Mouse (Mus musculus): ENCODE measurements around the gene Ccdc124.

DNA sequence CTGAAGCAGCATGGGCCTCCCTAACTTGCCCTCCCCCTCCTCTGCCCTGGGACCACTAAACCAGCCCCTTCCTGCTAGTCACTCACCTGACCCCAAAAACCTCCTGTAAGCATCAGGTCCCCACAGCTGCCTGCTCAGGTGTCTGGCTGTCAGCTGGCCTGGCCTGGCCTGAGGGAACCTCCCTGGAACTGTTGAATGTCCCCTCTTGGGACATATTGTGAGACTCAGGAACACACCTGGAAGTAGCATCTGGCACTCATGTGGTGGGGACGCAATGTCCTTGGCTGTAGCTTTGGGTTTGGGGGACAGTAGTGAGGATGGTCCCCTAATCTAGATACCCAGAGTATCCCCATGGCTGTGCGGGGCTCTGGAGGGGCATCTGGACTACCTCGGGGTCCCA lies 39.7 kb downstream of the Ccdc124 start:
- no peak for TF ChIP-seq POLR2A (IDR thresholded peaks at IDR 0.05; ENCODE audit: borderline replicate concordance, extremely low read depth, insufficient read depth, insufficient read length, poor library complexity, severe bottlenecking)
- TF ChIP-seq CTCF (IDR thresholded peaks at IDR 0.05; ENCODE audit: borderline replicate concordance, extremely low read depth, insufficient read depth, insufficient read length): no peak
